Mouse (Mus musculus) brain, embryonic 14.5 days (tissue): Measurements from ENCODE around the gene Oser1.

Experiments
- CTCF ChIP-seq: fragments of 200-500 bp; IDR thresholded peaks from 2 replicates; pipeline ENCODE4 v1.5.1; 2012; ENCODE audit warnings: inconsistent platforms, mild to moderate bottlenecking, moderate library complexity, borderline replicate concordance; ENCODE audit not compliant: insufficient read depth, insufficient read length; ENCODE audit errors: extremely low read depth
- POLR2A ChIP-seq: fragments of 200-500 bp; IDR thresholded peaks from 2 replicates; pipeline ENCODE4 v1.6.1; 2012; ENCODE audit warnings: mild to moderate bottlenecking, inconsistent platforms, borderline replicate concordance; ENCODE audit not compliant: poor library complexity, insufficient read depth, insufficient read length, severe bottlenecking; ENCODE audit errors: extremely low read depth

GRCm38 (mm10) chr2:163453378-163453777, 28.9 kb upstream of the Oser1 start:
- TF ChIP-seq CTCF (no peak), POLR2A (no peak)
